Mouse (Mus musculus): ENCODE data around the gene Ptprk. TPM values are rescaled to one million over a fixed set of nuclear protein-coding genes. Genes with fewer than 3 reads are reported as not detected.

Ptprk gene
- total RNA-seq, 2 experiments from 2014 or later: 82.2 to 85.5 TPM

DNA sequence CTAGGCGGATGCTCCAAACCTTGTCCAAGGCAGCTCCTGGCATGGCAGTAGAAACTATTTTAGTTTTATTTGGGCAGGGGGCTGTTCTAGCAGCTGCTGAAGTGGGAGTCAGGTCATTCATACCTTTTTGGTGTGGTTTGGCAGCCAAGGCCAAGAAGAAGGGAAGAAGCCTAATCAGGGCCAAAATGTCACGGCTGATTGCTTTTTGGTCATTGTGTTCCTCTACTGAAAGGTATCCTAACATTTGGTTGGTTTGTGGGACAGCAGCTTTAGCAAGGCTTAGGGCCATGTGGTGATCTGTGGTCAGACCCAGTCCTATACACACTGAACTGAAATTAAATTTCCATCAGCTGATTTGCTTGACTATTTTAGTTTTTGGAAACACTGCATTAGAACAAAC, 6.6 kb downstream of the Ptprk start:
- no peak overlapping the region for H3K4me3 ChIP-seq
- TF ChIP-seq CTCF (IDR thresholded peaks at IDR 0.05): no peak
- no peak overlapping the region for H3K27ac ChIP-seq
- DNase-seq (ENCODE audit: extremely low spot score in 1 of 2, low spot score in 2 of 2): no peak
- intact Hi-C loops (cut with DNase I): no loop called here

DNA sequence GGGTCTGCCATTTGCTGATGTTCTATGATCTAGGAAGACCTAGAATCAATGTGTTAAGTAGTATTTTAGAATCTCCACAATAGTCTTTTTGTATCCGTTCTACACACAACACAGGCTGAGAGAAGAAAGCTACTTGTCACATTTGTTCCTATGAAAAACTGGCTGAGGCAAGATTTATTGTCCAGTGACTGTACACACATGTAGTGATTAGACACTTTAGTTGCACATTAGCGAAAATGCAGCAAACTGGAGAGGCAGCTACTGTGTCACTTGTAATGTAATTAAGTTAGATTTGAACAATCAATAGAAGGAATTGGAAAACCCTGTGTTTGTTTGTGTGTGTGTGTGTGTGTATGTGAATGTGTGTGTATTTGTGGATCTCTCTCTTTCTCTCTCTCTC, 8.6 kb downstream of the Ptprk start:
- TF ChIP-seq CTCF (IDR thresholded peaks at IDR 0.05): no peak
- intact Hi-C loops (cut with DNase I): no loop called here
- no peak for DNase-seq (ENCODE audit: extremely low spot score in 1 of 2, low spot score in 2 of 2)
- Histone ChIP-seq H3K4me3 (no peak overlapping the region), H3K27ac (no peak overlapping the region)

DNA sequence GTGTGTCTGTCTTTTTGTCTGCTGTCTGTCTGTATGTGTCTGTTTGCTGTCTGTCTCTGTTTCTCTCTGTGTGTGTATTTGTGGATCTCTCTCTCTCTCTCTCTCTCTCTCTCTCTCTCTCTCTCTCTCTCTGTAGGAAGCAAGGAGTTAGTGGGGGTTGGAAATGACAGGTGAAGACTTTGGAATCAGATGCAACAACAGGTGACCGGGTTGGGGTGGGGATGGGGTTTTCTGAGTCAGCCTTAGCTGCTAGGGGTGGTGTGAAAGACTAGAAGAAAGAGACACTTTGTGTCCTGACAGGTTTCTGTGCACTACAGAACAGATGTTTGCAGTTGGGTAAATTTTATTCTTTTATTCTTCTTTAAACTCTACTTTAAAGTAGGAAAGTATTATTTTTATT, 9.0 kb downstream of the Ptprk start:
- no peak for TF ChIP-seq CTCF (IDR thresholded peaks at IDR 0.05)
- no peak for DNase-seq (ENCODE audit: extremely low spot score in 1 of 2, low spot score in 2 of 2)
- Histone ChIP-seq H3K4me3 (no peak overlapping the region), H3K27ac (no peak overlapping the region)
- intact Hi-C loops (cut with DNase I): no loop called here

DNA sequence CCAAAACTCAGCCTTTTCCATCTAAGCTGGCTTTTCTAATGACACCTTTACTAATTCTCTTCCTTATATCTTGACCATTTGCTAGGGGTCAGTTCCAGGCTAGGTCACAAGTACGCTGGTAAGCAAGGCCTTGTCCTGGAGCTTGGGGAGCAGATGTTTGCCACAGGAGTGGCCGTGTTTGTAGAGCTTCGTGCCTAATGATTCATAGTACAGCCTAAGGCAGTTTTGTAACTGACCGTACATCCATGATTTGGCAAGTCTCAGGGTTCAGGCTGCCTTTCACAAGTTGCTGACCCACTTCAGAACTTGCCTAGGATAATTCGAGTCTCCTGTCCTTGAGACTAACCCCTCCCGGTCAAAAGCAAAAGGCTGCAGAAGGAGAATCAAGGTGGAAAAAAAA, 12.7 kb downstream of the Ptprk start:
- DNase-seq (ENCODE audit: extremely low spot score in 1 of 2, low spot score in 2 of 2): no peak
- Histone ChIP-seq H3K27ac (no peak overlapping the region), H3K4me3 (no peak overlapping the region)
- no peak for TF ChIP-seq CTCF (IDR thresholded peaks at IDR 0.05)
- intact Hi-C loops (cut with DNase I): no loop called here

DNA sequence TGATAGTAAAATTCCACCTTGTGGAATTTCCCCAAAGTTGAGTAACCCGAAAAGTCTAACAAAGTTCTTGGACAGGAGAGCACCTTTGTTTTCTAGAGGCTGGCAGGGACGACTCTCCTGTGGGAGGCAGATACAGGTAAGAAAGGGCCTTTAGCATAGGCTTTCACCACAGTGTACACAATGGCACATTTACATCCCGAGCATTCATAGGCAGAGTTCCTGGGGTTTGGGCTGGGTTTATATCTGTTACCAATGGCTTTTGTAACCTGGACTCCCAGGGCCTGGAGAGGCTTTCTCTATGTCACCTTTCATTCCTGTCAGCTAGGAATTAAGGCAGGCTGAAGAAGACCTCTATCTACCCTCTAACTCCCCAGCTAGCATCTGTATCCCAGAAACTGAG, 13.1 kb downstream of the Ptprk start:
- intact Hi-C loops (cut with DNase I): no loop called here
- no peak overlapping the region for H3K4me3 ChIP-seq

DNA sequence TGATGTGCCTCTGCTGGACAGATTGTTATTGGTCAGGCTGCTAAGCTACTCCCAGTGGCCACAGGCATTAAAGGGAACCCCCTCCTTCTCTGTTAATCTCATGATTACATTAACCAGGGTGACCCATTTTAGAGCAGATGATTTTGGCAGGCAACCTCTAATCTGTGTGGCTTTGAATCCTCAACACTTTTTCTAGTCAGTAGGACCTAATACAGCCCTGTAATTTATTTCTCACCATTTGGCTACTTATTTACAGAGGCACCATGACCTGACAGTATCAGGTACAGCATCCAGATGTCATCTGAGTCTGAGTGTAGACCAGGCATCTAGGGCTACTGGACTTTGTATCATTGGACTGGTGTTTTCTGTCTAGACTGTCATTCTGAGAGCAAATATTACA, 21.4 kb downstream of the Ptprk start:
- TF ChIP-seq CTCF (IDR thresholded peaks at IDR 0.05): no peak
- no peak for DNase-seq (ENCODE audit: extremely low spot score in 1 of 2, low spot score in 2 of 2)
- H3K27ac ChIP-seq: no peak overlapping the region
- intact Hi-C loops (cut with DNase I): no loop called here
- H3K4me3 ChIP-seq: no peak overlapping the region

More for the DNA sequence above, 13.1 kb downstream of the Ptprk start:
- no peak for DNase-seq (ENCODE audit: extremely low spot score in 1 of 2, low spot score in 2 of 2)
- H3K27ac ChIP-seq: no peak overlapping the region
- TF ChIP-seq CTCF (IDR thresholded peaks at IDR 0.05): no peak

DNA sequence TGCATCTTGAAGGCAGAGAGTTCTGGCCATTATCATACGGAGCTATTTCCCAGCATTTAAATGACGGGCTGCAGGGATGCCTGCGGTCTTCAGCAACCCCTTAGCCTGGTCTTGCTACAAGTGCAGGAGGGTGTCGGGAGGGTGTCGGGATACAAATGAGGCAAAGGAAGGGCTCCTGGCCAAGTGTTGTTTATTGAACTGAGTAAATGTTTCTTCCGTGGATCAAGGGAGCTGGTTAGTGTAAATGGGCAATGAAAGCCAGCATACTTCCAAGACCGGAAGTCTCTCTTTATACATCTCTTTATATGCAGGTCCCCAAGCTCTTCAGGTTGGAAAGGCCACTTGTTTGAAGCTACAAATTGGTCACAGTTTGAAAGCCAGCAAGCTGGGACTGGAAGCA, 23.0 kb downstream of the Ptprk start:
- no peak overlapping the region for H3K4me3 ChIP-seq
- TF ChIP-seq CTCF (IDR thresholded peaks at IDR 0.05): no peak
- no peak overlapping the region for H3K27ac ChIP-seq
- no peak for DNase-seq (ENCODE audit: extremely low spot score in 1 of 2, low spot score in 2 of 2)
- intact Hi-C loops (cut with DNase I): no loop called here

DNA sequence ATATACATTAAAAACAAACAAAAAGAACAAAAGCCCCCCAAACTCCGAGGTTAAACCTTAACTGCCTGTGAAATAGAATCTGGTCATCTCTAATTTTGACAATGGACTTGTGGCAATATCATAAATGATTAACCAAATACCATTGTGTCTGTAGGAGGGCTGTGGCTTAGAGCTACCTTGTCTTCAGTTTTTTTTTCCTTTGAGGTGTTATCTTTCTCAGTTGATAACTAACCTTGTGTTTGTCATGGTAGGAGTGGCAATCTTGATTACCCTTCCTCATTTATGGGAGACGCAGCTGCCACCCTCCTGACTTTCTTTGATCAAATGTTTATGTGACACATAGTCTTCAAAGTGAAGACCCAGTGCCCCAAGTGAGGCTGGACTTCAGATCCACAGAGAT, 24.3 kb downstream of the Ptprk start:
- intact Hi-C loops (cut with DNase I): no loop called here

DNA sequence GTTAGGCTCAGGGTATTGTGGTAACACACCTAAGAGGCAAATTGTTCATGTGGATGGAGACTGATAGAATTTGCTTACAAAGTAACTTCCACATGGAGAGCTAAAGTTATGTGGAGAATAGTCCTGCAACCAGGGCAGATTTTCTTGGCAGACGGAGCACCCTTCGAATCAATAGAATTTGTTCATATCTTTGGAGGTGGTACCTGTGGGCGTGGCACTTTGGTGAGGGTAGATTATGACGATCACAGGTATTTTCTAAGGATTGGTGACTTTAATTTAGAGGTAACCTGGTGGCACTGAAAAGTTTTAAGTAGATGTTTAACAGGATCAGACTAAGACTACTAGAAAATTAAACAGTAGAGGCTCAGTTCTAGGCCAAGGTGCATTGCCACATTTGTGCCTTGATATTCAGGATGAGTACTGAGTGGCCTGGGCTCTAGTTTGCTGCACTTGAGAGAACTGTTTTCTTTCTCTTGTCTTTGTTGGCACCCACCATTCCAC, 28.8 kb downstream of the Ptprk start:
- Histone ChIP-seq H3K4me3 (no peak overlapping the region), H3K27ac (no peak overlapping the region)
- TF ChIP-seq CTCF (IDR thresholded peaks at IDR 0.05): no peak
- DNase-seq (ENCODE audit: extremely low spot score in 1 of 2, low spot score in 2 of 2): no peak
- intact Hi-C loops (cut with DNase I): no loop called here

More for the DNA sequence above, 24.3 kb downstream of the Ptprk start:
- Histone ChIP-seq H3K27ac (no peak overlapping the region), H3K4me3 (no peak overlapping the region)
- no peak for DNase-seq (ENCODE audit: extremely low spot score in 1 of 2, low spot score in 2 of 2)
- no peak for TF ChIP-seq CTCF (IDR thresholded peaks at IDR 0.05)

DNA sequence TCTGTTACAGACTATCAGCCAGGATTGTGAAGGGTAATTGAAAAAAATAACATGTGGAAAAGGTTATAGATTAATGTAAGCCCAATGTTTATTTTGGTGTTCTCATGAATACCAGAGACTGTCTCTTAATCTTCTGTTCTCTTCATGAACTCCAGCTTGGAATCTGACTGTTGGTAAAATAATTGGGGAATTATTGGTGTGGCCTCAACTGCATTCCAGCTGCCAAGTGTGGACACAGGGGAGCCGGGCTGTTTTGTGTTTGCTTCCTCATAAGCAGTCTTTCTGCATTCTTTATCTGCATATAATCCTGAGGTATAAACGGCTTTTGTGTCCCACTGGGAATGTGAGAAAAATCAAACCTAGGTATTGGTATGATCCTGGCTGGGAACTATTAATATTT, 29.3 kb downstream of the Ptprk start:
- no peak for TF ChIP-seq CTCF (IDR thresholded peaks at IDR 0.05)
- intact Hi-C loops (cut with DNase I): no loop called here
- no peak for DNase-seq (ENCODE audit: extremely low spot score in 1 of 2, low spot score in 2 of 2)
- Histone ChIP-seq H3K4me3 (no peak overlapping the region), H3K27ac (no peak overlapping the region)

DNA sequence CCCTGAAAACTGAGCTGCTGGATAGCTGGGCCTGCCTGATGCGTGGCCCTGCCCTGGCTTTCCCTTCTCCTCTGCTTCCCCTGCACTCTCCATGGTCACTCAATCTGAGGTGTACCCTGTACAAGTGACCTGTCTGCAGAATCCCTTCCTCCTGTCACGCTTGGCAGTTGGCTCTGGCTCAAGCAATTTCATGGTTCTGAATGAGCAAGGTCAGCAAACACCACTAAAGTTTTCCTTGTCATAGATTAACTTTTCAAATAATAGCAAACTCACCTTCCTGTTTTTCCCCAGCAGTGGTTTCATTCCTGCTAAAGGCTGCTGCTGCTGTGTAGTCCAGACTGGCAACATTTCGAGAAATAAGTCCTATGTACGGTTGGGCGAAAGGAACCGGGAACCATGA, 30.6 kb downstream of the Ptprk start:
- no peak for TF ChIP-seq CTCF (IDR thresholded peaks at IDR 0.05)
- no peak for DNase-seq (ENCODE audit: extremely low spot score in 1 of 2, low spot score in 2 of 2)
- no peak overlapping the region for H3K4me3 ChIP-seq
- H3K27ac ChIP-seq: no peak overlapping the region
- intact Hi-C loops (cut with DNase I): no loop called here

DNA sequence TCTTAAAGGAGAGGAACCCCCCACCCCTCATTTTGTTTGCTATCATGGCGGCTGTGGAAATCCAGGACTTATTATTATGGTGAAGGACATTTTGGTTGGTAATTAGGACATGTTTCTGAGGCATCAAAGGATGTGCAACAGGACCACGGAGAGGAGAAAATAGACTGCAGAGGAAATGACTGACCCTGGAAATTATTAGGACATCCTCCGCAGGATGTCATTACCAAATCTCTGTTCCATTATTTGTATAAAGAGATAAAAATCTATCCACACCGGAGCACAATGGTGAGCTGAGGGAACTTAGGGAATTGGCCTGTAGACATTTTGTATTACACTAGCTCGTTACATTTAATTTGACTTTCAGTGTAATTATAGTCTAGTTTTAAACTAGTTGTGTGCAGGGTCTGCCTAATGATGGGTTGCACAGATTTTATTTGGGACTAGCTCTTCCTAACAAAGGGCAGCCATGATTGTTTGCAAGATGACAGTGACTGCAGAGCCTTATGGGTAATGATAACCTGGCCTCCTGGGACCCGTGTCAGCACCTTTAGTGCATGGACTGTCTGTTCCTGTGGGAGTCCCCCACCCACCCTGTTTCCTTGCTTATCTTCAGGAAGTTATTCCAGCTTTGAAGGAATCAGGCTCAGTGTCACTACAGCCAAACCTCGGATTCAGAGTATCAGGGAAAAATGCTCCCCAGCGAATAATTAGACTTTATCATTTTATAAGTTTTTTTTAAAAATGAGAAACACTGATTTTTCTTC, 38.4 kb downstream of the Ptprk start:
- TF ChIP-seq CTCF (IDR thresholded peaks at IDR 0.05): no peak
- Histone ChIP-seq H3K27ac (peak overlapping the region; percentile 37), H3K4me3 (peak overlapping the region; percentile 26)
- DNase-seq (ENCODE audit: extremely low spot score in 1 of 2, low spot score in 2 of 2): no peak
- intact Hi-C loops (cut with DNase I): loop anchor here (5.0 kb wide), 1 partner anchor 36 kb away; no protein-coding TSS in a partner anchor

DNA sequence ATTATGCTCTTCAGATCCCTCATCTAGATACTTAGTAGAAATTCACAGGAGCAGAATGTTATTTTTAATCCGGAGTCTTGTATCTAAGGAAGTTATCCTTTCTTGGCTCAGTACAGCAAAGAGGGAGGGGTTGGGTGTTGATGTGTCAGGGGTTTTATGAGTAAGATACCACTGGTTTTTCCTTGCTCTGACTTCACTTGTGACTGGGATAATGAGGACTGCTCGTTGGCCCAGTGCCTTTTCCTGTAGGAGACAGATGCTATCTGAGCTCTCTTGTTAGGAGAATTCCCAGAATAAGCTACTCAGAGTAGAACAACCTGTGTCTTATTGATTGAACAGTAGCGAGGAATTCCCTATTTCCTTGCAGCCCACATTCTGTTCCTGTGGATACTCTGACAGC, 39.3 kb downstream of the Ptprk start:
- peak; percentile 15 to 54 for DNase-seq (ENCODE audit: extremely low spot score in 1 of 2, low spot score in 2 of 2)
- Histone ChIP-seq H3K4me3 (peak overlapping the region; percentile 26; the same call in 1 of the 2 replicates), H3K27ac (peak overlapping the region; percentile 37)
- no peak for TF ChIP-seq CTCF (IDR thresholded peaks at IDR 0.05)
- intact Hi-C loops (cut with DNase I): loop anchor here (5.0 kb wide), 1 partner anchor 37 kb away; no protein-coding TSS in a partner anchor

Data from left cerebral cortex, adult 2 months (tissue).